In the genomic region with DNA sequence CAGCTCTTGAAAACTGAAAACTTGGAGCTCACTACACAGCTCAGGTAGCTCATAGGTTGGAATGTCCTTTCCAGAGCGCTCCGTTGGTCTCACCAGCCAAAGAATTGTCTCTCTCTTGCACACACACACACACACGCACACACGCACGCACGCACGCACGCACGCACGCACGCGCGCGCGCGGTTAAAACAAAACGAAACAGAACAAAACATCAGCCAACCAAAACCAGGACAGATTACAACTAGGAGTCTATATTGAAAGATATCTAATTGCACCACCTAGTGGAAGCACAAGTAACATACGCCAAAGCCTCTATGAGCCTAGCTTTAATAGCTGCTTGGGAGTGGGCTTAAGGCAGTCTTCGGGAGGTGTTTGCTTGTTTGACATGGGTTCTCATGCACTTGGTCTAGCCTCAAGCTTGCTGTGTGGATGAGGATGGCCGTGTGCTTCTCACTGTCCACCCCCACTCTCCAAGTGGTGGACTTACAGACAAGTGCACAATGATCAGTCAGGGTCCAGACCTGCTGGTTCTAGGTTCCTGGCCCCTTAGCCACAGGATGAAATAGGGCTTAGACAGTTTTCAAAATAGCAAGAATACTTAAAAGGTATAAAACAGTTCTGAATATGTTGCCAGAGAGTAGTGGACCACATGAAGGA, we compare ENCODE assay signal across 8 mouse cellular contexts. TPM values are rescaled to one million over a fixed set of nuclear protein-coding genes. Genes with fewer than 3 reads are reported as not detected.
DNase-seq lines count a peak whose midpoint lies in the region; ATAC-seq and TF ChIP-seq lines count a peak whose summit lies in the region.

No protein-coding gene starts in this region.

- peak overlapping the region; percentile 55 for H3K9ac ChIP-seq in embryonic facial prominence, embryonic 14.5 days (ENCODE audit: low read depth, low read length)
- H3K9ac ChIP-seq in limb, embryonic 14.5 days (ENCODE audit: low read depth, low read length, severe bottlenecking) = peak overlapping the region; percentile 51
- 0 out of 2 replicates have a peak overlapping the region, but pooled peaks have one; percentile 39 for H3K9ac ChIP-seq in midbrain, embryonic 16.5 days (ENCODE audit: low read depth, low read length)
- H3K9ac ChIP-seq in stomach, embryonic 14.5 days (replicated peaks; ENCODE audit: low read depth, low read length) = 0 out of 2 replicates have a peak overlapping the region, but pooled peaks have one; percentile 14

- TF ChIP-seq CTCF in C2C12 (IDR thresholded peaks at IDR 0.05; ENCODE audit: control insufficient read depth, insufficient read depth, insufficient read length) = no peak

- H3K4me3 ChIP-seq in C2C12 (ENCODE audit: insufficient read depth, poor library complexity, severe bottlenecking) = peak overlapping the region; percentile 8
- H3K4me3 ChIP-seq in embryonic facial prominence, embryonic 14.5 days (ENCODE audit: low read depth, low read length) = peak overlapping the region; percentile 41
- H3K4me3 ChIP-seq in limb, embryonic 14.5 days (replicated peaks; ENCODE audit: low read length) = peak overlapping the region; percentile 35
- H3K4me3 ChIP-seq in midbrain, embryonic 16.5 days (ENCODE audit: low read depth, low read length) = peak overlapping the region; percentile 30
- H3K4me3 ChIP-seq in stomach, embryonic 14.5 days (ENCODE audit: low read depth, low read length) = peak overlapping the region; percentile 30

- DNase-seq in adrenal gland, postnatal 36 days = peak; percentile 55 to 67
- DNase-seq in embryonic facial prominence, embryonic 14.5 days (ENCODE audit: low spot score) = peak; percentile 94
- peak; percentile 55 to 58 for DNase-seq in heart, adult 9 months (ENCODE audit: low spot score in 2 of 2)
- DNase-seq in kidney, adult 9 months = peak; percentile 76
- peak; percentile 91 for DNase-seq in limb, embryonic 14.5 days (ENCODE audit: low spot score)

- H3K4me2 ChIP-seq in embryonic facial prominence, embryonic 14.5 days (ENCODE audit: low read depth, low read length) = peak overlapping the region; percentile 72
- H3K4me2 ChIP-seq in limb, embryonic 14.5 days (replicated peaks; ENCODE audit: low read depth, low read length, severe bottlenecking) = peak overlapping the region; percentile 50
- H3K4me2 ChIP-seq in midbrain, embryonic 16.5 days (ENCODE audit: low read length) = peak overlapping the region; percentile 57
- H3K4me2 ChIP-seq in stomach, embryonic 14.5 days (replicated peaks; ENCODE audit: low read depth, low read length) = peak overlapping the region; percentile 53

- H3K36me3 ChIP-seq in C2C12 (ENCODE audit: control insufficient read depth, insufficient read depth) = no peaks in the 10 kb centered on the region
- no peaks in the 10 kb centered on the region for H3K36me3 ChIP-seq in embryonic facial prominence, embryonic 14.5 days (ENCODE audit: control insufficient read depth, insufficient read depth, low read length)
- no peaks in the 10 kb centered on the region for H3K36me3 ChIP-seq in limb, embryonic 14.5 days (ENCODE audit: control insufficient read depth, insufficient read depth, low read length)
- no peaks in the 10 kb centered on the region for H3K36me3 ChIP-seq in midbrain, embryonic 16.5 days (ENCODE audit: control insufficient read depth, insufficient read depth, low read length)
- no peaks in the 10 kb centered on the region for H3K36me3 ChIP-seq in stomach, embryonic 14.5 days (ENCODE audit: control insufficient read depth, insufficient read depth, low read length)

- no peaks in the 10 kb centered on the region for H3K79me2 ChIP-seq in C2C12 (ENCODE audit: control insufficient read depth, insufficient read depth)

- peak; percentile 95 for ATAC-seq in embryonic facial prominence, embryonic 14.5 days (ENCODE audit: low read depth)
- peak; percentile 94 for ATAC-seq in limb, embryonic 14.5 days (ENCODE audit: low FRiP score, low read depth)
- peak; percentile 94 for ATAC-seq in midbrain, embryonic 16.5 days
- peak; percentile 91 for ATAC-seq in stomach, embryonic 14.5 days (ENCODE audit: insufficient number of reproducible peaks, insufficient read depth, low FRiP score, low read depth)

- no peaks in the 10 kb centered on the region for H3K79me3 ChIP-seq in C2C12 (ENCODE audit: low read depth)

- no peaks in the 10 kb centered on the region for H3K4me1 ChIP-seq in embryonic facial prominence, embryonic 14.5 days (ENCODE audit: control insufficient read depth, insufficient read depth, low read length)
- no peaks in the 10 kb centered on the region for H3K4me1 ChIP-seq in limb, embryonic 14.5 days (ENCODE audit: control insufficient read depth, insufficient read depth, low read length)
- H3K4me1 ChIP-seq in midbrain, embryonic 16.5 days (ENCODE audit: control insufficient read depth, insufficient read depth, low read length) = no peaks in the 10 kb centered on the region
- no peaks in the 10 kb centered on the region for H3K4me1 ChIP-seq in stomach, embryonic 14.5 days (ENCODE audit: control insufficient read depth, insufficient read depth, low read length)

- H3K27me3 ChIP-seq in C2C12 (ENCODE audit: control insufficient read depth, insufficient read depth, insufficient read length) = no peaks in the 10 kb centered on the region
- H3K27me3 ChIP-seq in embryonic facial prominence, embryonic 14.5 days (replicated peaks; ENCODE audit: control insufficient read depth, insufficient read depth, low read length) = no peaks in the 10 kb centered on the region
- no peaks in the 10 kb centered on the region for H3K27me3 ChIP-seq in limb, embryonic 14.5 days (ENCODE audit: control insufficient read depth, insufficient read depth, low read length)
- H3K27me3 ChIP-seq in midbrain, embryonic 16.5 days (ENCODE audit: control insufficient read depth, insufficient read depth, low read depth, low read length) = no peaks in the 10 kb centered on the region
- no peaks in the 10 kb centered on the region for H3K27me3 ChIP-seq in stomach, embryonic 14.5 days (ENCODE audit: control insufficient read depth, insufficient read depth, low read length)

- 7% methylated on average over 20 of the region's 20 CpGs for WGBS in embryonic facial prominence, embryonic 14.5 days
- 5% methylated on average over 20 of the region's 20 CpGs for WGBS in limb, embryonic 14.5 days
- 3% methylated on average over 20 of the region's 20 CpGs for WGBS in midbrain, embryonic 16.5 days
- 3% methylated on average over 20 of the region's 20 CpGs for WGBS in stomach, embryonic 14.5 days

- TF ChIP-seq POLR2A in limb, embryonic 14.5 days (IDR thresholded peaks at IDR 0.05; ENCODE audit: borderline replicate concordance, extremely low read depth, insufficient read depth, insufficient read length) = no peak

- no peaks in the 10 kb centered on the region for H3K9me3 ChIP-seq in embryonic facial prominence, embryonic 14.5 days (ENCODE audit: control insufficient read depth, low read length)
- no peaks in the 10 kb centered on the region for H3K9me3 ChIP-seq in limb, embryonic 14.5 days (ENCODE audit: control insufficient read depth, low read length)
- H3K9me3 ChIP-seq in midbrain, embryonic 16.5 days (replicated peaks; ENCODE audit: control insufficient read depth, low read length, poor library complexity, severe bottlenecking) = no peaks in the 10 kb centered on the region
- no peaks in the 10 kb centered on the region for H3K9me3 ChIP-seq in stomach, embryonic 14.5 days (ENCODE audit: control insufficient read depth, low read depth, low read length)

- 0 out of 2 replicates have a peak overlapping the region, but pooled peaks have one; percentile 55 for H3K27ac ChIP-seq in embryonic facial prominence, embryonic 14.5 days (replicated peaks; ENCODE audit: low read depth, low read length)
- H3K27ac ChIP-seq in limb, embryonic 14.5 days (replicated peaks; ENCODE audit: low read depth, low read length) = no peak overlapping the region
- H3K27ac ChIP-seq in midbrain, embryonic 16.5 days (ENCODE audit: low read length) = peak overlapping the region; percentile 56
- no peak overlapping the region for H3K27ac ChIP-seq in stomach, embryonic 14.5 days (ENCODE audit: low read length)

- peak overlapping the region; percentile 43 for H3ac ChIP-seq in C2C12 (ENCODE audit: control insufficient read depth, insufficient read length, low read depth)

TF ChIP-seq in C2C12, 6 proteins besides CTCF, POLR2A, EP300 and RAD21 (continues in another document):
- TF ChIP-seq MYOD1 (IDR thresholded peaks at IDR 0.05; ENCODE audit: control insufficient read depth, insufficient read length, low read depth) (no peak), FOSL1 (IDR thresholded peaks at IDR 0.05; ENCODE audit: insufficient read depth, low read length, poor library complexity, severe bottlenecking) (no peak), MYOG (IDR thresholded peaks at IDR 0.05; ENCODE audit: control insufficient read depth, extremely low read depth, insufficient read length) (no peak), CEBPB (IDR thresholded peaks at IDR 0.05; ENCODE audit: low read depth) (no peak)

RNA-seq across cellular contexts. Expression of a gene that starts 16.3 kb away (rescaled TPM):
- polyA plus RNA-seq in C2C12 (2012; fragmentation: generic; extraction: Trizol) = 3.4 TPM
- 10 to 100 TPM; 21.7 to 22.9 TPM for total RNA-seq in adrenal gland, postnatal 36 days (2021)
- polyA plus RNA-seq in embryonic facial prominence, embryonic 14.5 days (2014; fragmentation: Nextera tagmentation; extraction: Ambion mirVana) = 30.6 and 31.5 TPM in 2 replicates
- polyA plus RNA-seq in limb, embryonic 14.5 days (2012; rRNA removed) = 25.3 and 27.6 TPM in 2 replicates
- polyA plus RNA-seq in limb, embryonic 14.5 days (2014; fragmentation: Nextera tagmentation; extraction: Ambion mirVana) = 34.5 and 37.3 TPM in 2 replicates
- 55.4 and 63.5 TPM in 2 replicates for polyA plus RNA-seq in midbrain, embryonic 16.5 days (2015; fragmentation: Nextera tagmentation; extraction: Ambion mirVana)
- polyA plus RNA-seq in stomach, embryonic 14.5 days (2014; fragmentation: Nextera tagmentation; extraction: Ambion mirVana) = 46.4 and 47.9 TPM in 2 replicates

RNA-seq across cellular contexts. Expression of a gene that starts 26.8 kb away (rescaled TPM):
- polyA plus RNA-seq in C2C12 (2012; fragmentation: generic; extraction: Trizol) = 5.9 TPM
- 10 to 100 TPM; 21.8 to 24.0 TPM for total RNA-seq in adrenal gland, postnatal 36 days (2021)
- polyA plus RNA-seq in embryonic facial prominence, embryonic 14.5 days (2014; fragmentation: Nextera tagmentation; extraction: Ambion mirVana) = 26.4 and 27.0 TPM in 2 replicates
- polyA plus RNA-seq in limb, embryonic 14.5 days (2012; rRNA removed) = 7.8 and 11.3 TPM in 2 replicates
- 25.7 and 26.9 TPM in 2 replicates for polyA plus RNA-seq in limb, embryonic 14.5 days (2014; fragmentation: Nextera tagmentation; extraction: Ambion mirVana)
- polyA plus RNA-seq in midbrain, embryonic 16.5 days (2015; fragmentation: Nextera tagmentation; extraction: Ambion mirVana) = 18.4 and 20.1 TPM in 2 replicates
- 28.4 and 29.0 TPM in 2 replicates for polyA plus RNA-seq in stomach, embryonic 14.5 days (2014; fragmentation: Nextera tagmentation; extraction: Ambion mirVana)

RNA-seq across cellular contexts. Expression of a gene that starts 34.9 kb away (rescaled TPM):
- polyA plus RNA-seq in C2C12 (2012; fragmentation: generic; extraction: Trizol) = 41.2 TPM
- 100 to 1,000 TPM; 106 to 123 TPM for total RNA-seq in adrenal gland, postnatal 36 days (2021)
- 220 and 227 TPM in 2 replicates for polyA plus RNA-seq in embryonic facial prominence, embryonic 14.5 days (2014; fragmentation: Nextera tagmentation; extraction: Ambion mirVana)
- 76.8 and 99.6 TPM in 2 replicates for polyA plus RNA-seq in limb, embryonic 14.5 days (2012; rRNA removed)
- polyA plus RNA-seq in limb, embryonic 14.5 days (2014; fragmentation: Nextera tagmentation; extraction: Ambion mirVana) = 230 and 242 TPM in 2 replicates
- 216 and 227 TPM in 2 replicates for polyA plus RNA-seq in midbrain, embryonic 16.5 days (2015; fragmentation: Nextera tagmentation; extraction: Ambion mirVana)
- polyA plus RNA-seq in stomach, embryonic 14.5 days (2014; fragmentation: Nextera tagmentation; extraction: Ambion mirVana) = 231 and 241 TPM in 2 replicates

Comparison
In these comparisons a context has a peak if more than half of its experiments do, and no peak if none do; other contexts are left out.
1. H3K27ac ChIP-seq: peak in embryonic facial prominence, embryonic 14.5 days (single experiment) and midbrain, embryonic 16.5 days (single experiment); none in limb, embryonic 14.5 days (single experiment) and stomach, embryonic 14.5 days (single experiment).
2. Peak in every context shown above with its lines, with median percentiles within 50 percentile points of each other: H3K4me3 ChIP-seq, DNase-seq, ATAC-seq, H3K4me2 ChIP-seq and H3K9ac ChIP-seq.